ENCODE assay signal across 27 mouse cellular contexts in the genomic region with DNA sequence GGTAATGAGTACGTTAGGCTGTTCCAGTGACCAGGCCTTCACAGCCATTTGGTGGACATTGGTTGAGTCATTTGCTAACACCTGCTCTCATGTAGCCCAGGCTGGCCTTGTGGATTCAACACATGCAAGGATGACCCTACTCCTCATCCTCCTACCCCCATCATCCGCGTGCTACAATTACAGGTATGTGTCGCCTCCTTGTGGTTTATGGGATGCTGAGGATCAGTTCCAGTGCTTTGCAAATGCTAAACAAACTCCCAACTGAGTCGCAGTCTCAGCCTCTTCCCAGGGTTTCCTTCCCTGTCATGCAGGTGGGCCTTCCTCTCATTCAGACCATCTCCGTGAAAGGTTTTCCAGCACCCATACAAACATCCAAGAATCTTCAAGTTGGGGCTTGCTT.
A peak's percentile ranks its signal among the peaks of the same experiment; 100 is the strongest.
DNase-seq lines count a peak whose midpoint lies in the region; ATAC-seq and TF ChIP-seq lines count a peak whose summit lies in the region.
"Had no signal": no experiment of that assay in that cellular context is flagged by ENCODE, and none has a peak within 500 bp of the region (broad histone marks: within the 10 kb centered on the region; RNA-seq: fewer than 3 reads in every experiment).

No protein-coding gene starts in this region.

- no peak overlapping the region for H3K4me2 ChIP-seq in intestine, postnatal 0 days (replicated peaks; ENCODE audit: low read depth)
- no peak overlapping the region for H3K4me2 ChIP-seq in intestine, embryonic 15.5 days (replicated peaks)
- H3K4me2 ChIP-seq in stomach, postnatal 0 days (replicated peaks; ENCODE audit: low read depth) = no peak overlapping the region
- no peak overlapping the region for H3K4me2 ChIP-seq in kidney, embryonic 16.5 days (replicated peaks; ENCODE audit: low read depth, low read length)
- H3K4me2 ChIP-seq: embryonic facial prominence, embryonic 13.5 days; forebrain, embryonic 13.5 days; heart, embryonic 12.5 days; heart, embryonic 15.5 days; hindbrain, embryonic 13.5 days had no signal

- no peaks in the 10 kb centered on the region for H3K36me3 ChIP-seq in intestine, postnatal 0 days (ENCODE audit: control insufficient read depth, insufficient read depth)
- H3K36me3 ChIP-seq in intestine, embryonic 15.5 days = no peaks in the 10 kb centered on the region
- H3K36me3 ChIP-seq in ES-Bruce4 (ENCODE audit: control insufficient read depth, insufficient read depth, low read length, poor library complexity, severe bottlenecking) = no peaks in the 10 kb centered on the region
- H3K36me3 ChIP-seq in stomach, postnatal 0 days (ENCODE audit: control insufficient read depth, insufficient read depth, low read length) = no peaks in the 10 kb centered on the region
- H3K36me3 ChIP-seq in kidney, embryonic 16.5 days (ENCODE audit: insufficient read depth, low read length) = no peaks in the 10 kb centered on the region
- H3K36me3 ChIP-seq: embryonic facial prominence, embryonic 10.5 days; embryonic facial prominence, embryonic 13.5 days; G1E; heart, embryonic 12.5 days; heart, embryonic 15.5 days; hindbrain, embryonic 10.5 days; hindbrain, embryonic 13.5 days had no signal

- H3K9ac ChIP-seq in intestine, postnatal 0 days (ENCODE audit: low read depth, low read length) = no peak overlapping the region
- no peak overlapping the region for H3K9ac ChIP-seq in intestine, embryonic 15.5 days
- H3K9ac ChIP-seq in ES-Bruce4 (ENCODE audit: low read depth, poor library complexity, severe bottlenecking) = no peak overlapping the region
- no peak overlapping the region for H3K9ac ChIP-seq in stomach, postnatal 0 days (ENCODE audit: low read length)
- H3K9ac ChIP-seq in kidney, embryonic 16.5 days (replicated peaks; ENCODE audit: low read length) = no peak overlapping the region
- H3K9ac ChIP-seq: embryonic facial prominence, embryonic 13.5 days; forebrain, embryonic 13.5 days; heart, embryonic 12.5 days; heart, embryonic 15.5 days; hindbrain, embryonic 13.5 days had no signal

- DNase-seq in cerebellum, adult 2 months = no peak
- DNase-seq in cerebellum, postnatal 10 days = no peak
- DNase-seq in stomach, postnatal 0 days (ENCODE audit: low spot score) = no peak
- DNase-seq: adrenal gland, postnatal 10 days; adrenal gland, postnatal 36 days; cerebellum, adult 11 months; cerebellum, adult 8-10 months; cerebellum, postnatal 14 days; gastrocnemius, postnatal 14 days; heart, adult 18-20 months; heart, postnatal 10 days; heart, postnatal 36 days had no signal

- ATAC-seq in intestine, postnatal 0 days = no peak
- no peak for ATAC-seq in intestine, embryonic 15.5 days
- ATAC-seq in stomach, postnatal 0 days (ENCODE audit: low FRiP score, low TSS enrichment) = no peak
- no peak for ATAC-seq in kidney, embryonic 16.5 days (ENCODE audit: low FRiP score, low TSS enrichment)
- ATAC-seq: Patski had no signal

- 0 out of 2 replicates have a peak, but pooled peaks have one; percentile 10 for TF ChIP-seq CTCF in cerebellum, adult 2 months (IDR thresholded peaks at IDR 0.05; ENCODE audit: borderline replicate concordance, insufficient read depth, low read depth, low read length)
- TF ChIP-seq CTCF in intestine, postnatal 0 days (IDR thresholded peaks at IDR 0.05; ENCODE audit: low read depth) = peak; percentile 14; the same call in 1 of the 2 replicates
- peak; percentile 14 for TF ChIP-seq CTCF in ES-Bruce4 (IDR thresholded peaks at IDR 0.05; ENCODE audit: low read depth, low read length)
- 0 out of 2 replicates have a peak, but pooled peaks have one; percentile 18 for TF ChIP-seq CTCF in stomach, postnatal 0 days (IDR thresholded peaks at IDR 0.05; ENCODE audit: low read depth)

- no peak for TF ChIP-seq EP300 in ES-Bruce4 (IDR thresholded peaks at IDR 0.05; ENCODE audit: insufficient read depth, low read depth, low read length)
- TF ChIP-seq EP300 in stomach, postnatal 0 days (optimal IDR thresholded peaks at IDR 0.05) = no peak

- H3K4me3 ChIP-seq in cerebellum, adult 2 months (replicated peaks; ENCODE audit: insufficient read depth, low read depth, low read length) = no peak overlapping the region
- H3K4me3 ChIP-seq in intestine, postnatal 0 days (ENCODE audit: low read depth, low read length) = no peak overlapping the region
- H3K4me3 ChIP-seq in intestine, embryonic 15.5 days (replicated peaks) = no peak overlapping the region
- H3K4me3 ChIP-seq in ES-Bruce4 (ENCODE audit: low read depth, low read length) = no peak overlapping the region
- H3K4me3 ChIP-seq in stomach, postnatal 0 days (ENCODE audit: low read depth, low read length) = no peak overlapping the region
- H3K4me3 ChIP-seq in kidney, embryonic 16.5 days (ENCODE audit: low read length) = no peak overlapping the region
- H3K4me3 ChIP-seq: embryonic facial prominence, embryonic 10.5 days; embryonic facial prominence, embryonic 13.5 days; erythroblast, embryonic 14.5 days; forebrain, embryonic 13.5 days; gastrocnemius, adult 2 months; heart, embryonic 12.5 days; heart, embryonic 15.5 days; hindbrain, embryonic 10.5 days; hindbrain, embryonic 13.5 days had no signal

- WGBS in cerebellum, adult 2 months = 86% methylated on average over 6 of the region's 6 CpGs
- WGBS in intestine, postnatal 0 days = 74% methylated on average over 6 of the region's 6 CpGs
- WGBS in intestine, embryonic 15.5 days = 70% methylated on average over 6 of the region's 6 CpGs
- 79% methylated on average over 6 of the region's 6 CpGs for WGBS in stomach, postnatal 0 days
- WGBS in kidney, embryonic 16.5 days = 70% methylated on average over 6 of the region's 6 CpGs

- H3K4me1 ChIP-seq in cerebellum, adult 2 months (ENCODE audit: control insufficient read depth, insufficient read depth, low read length) = no peaks in the 10 kb centered on the region
- no peaks in the 10 kb centered on the region for H3K4me1 ChIP-seq in intestine, postnatal 0 days (replicated peaks; ENCODE audit: control insufficient read depth, insufficient read depth, low read length)
- no peaks in the 10 kb centered on the region for H3K4me1 ChIP-seq in intestine, embryonic 15.5 days (replicated peaks)
- H3K4me1 ChIP-seq in ES-Bruce4 (ENCODE audit: control insufficient read depth, insufficient read depth, low read length) = no peaks in the 10 kb centered on the region
- no peaks in the 10 kb centered on the region for H3K4me1 ChIP-seq in stomach, postnatal 0 days (replicated peaks; ENCODE audit: control insufficient read depth, insufficient read depth)
- H3K4me1 ChIP-seq in kidney, embryonic 16.5 days (ENCODE audit: insufficient read depth, low read length) = no peaks in the 10 kb centered on the region
- H3K4me1 ChIP-seq: embryonic facial prominence, embryonic 10.5 days; embryonic facial prominence, embryonic 13.5 days had no signal

- no peak for TF ChIP-seq POLR2A in cerebellum, adult 2 months (IDR thresholded peaks at IDR 0.05; ENCODE audit: borderline replicate concordance, insufficient read depth, low read length)
- TF ChIP-seq POLR2A in ES-Bruce4 (IDR thresholded peaks at IDR 0.05; ENCODE audit: insufficient read depth, low read length) = no peak

- no peak overlapping the region for H3K27ac ChIP-seq in cerebellum, adult 2 months (ENCODE audit: insufficient read depth, low read length)
- no peak overlapping the region for H3K27ac ChIP-seq in intestine, postnatal 0 days (ENCODE audit: low read depth, low read length)
- no peak overlapping the region for H3K27ac ChIP-seq in intestine, embryonic 15.5 days
- H3K27ac ChIP-seq in ES-Bruce4 (ENCODE audit: insufficient read depth, low read length) = no peak overlapping the region
- H3K27ac ChIP-seq in stomach, postnatal 0 days (replicated peaks) = no peak overlapping the region
- H3K27ac ChIP-seq in kidney, embryonic 16.5 days (ENCODE audit: low read length) = no peak overlapping the region
- H3K27ac ChIP-seq: embryonic facial prominence, embryonic 10.5 days; embryonic facial prominence, embryonic 13.5 days; forebrain, embryonic 13.5 days; gastrocnemius, adult 2 months; hindbrain, embryonic 10.5 days had no signal

- no peaks in the 10 kb centered on the region for H3K27me3 ChIP-seq in cerebellum, adult 2 months (ENCODE audit: control insufficient read depth, insufficient read depth, low read length)
- H3K27me3 ChIP-seq in intestine, postnatal 0 days (replicated peaks; ENCODE audit: control insufficient read depth, insufficient read depth, low read length) = no peaks in the 10 kb centered on the region
- no peaks in the 10 kb centered on the region for H3K27me3 ChIP-seq in intestine, embryonic 15.5 days (replicated peaks)
- no peaks in the 10 kb centered on the region for H3K27me3 ChIP-seq in ES-Bruce4 (ENCODE audit: control insufficient read depth, insufficient read depth, low read length, poor library complexity, severe bottlenecking)
- H3K27me3 ChIP-seq in stomach, postnatal 0 days (ENCODE audit: control insufficient read depth, insufficient read depth, low read length) = no peaks in the 10 kb centered on the region
- H3K27me3 ChIP-seq in kidney, embryonic 16.5 days (ENCODE audit: insufficient read depth, low read length) = no peaks in the 10 kb centered on the region
- H3K27me3 ChIP-seq: forebrain, embryonic 13.5 days; heart, embryonic 15.5 days had no signal

- no peaks in the 10 kb centered on the region for H3K9me3 ChIP-seq in intestine, postnatal 0 days (ENCODE audit: control insufficient read depth)
- no peaks in the 10 kb centered on the region for H3K9me3 ChIP-seq in intestine, embryonic 15.5 days
- no peaks in the 10 kb centered on the region for H3K9me3 ChIP-seq in ES-Bruce4 (replicated peaks; ENCODE audit: control insufficient read depth, insufficient read depth, low read length, poor library complexity, severe bottlenecking)
- no peaks in the 10 kb centered on the region for H3K9me3 ChIP-seq in stomach, postnatal 0 days (ENCODE audit: control insufficient read depth, low read length)
- H3K9me3 ChIP-seq in kidney, embryonic 16.5 days (ENCODE audit: low read length) = no peaks in the 10 kb centered on the region
- H3K9me3 ChIP-seq: embryonic facial prominence, embryonic 10.5 days; embryonic facial prominence, embryonic 13.5 days; forebrain, embryonic 13.5 days; heart, embryonic 12.5 days; heart, embryonic 15.5 days; hindbrain, embryonic 10.5 days; hindbrain, embryonic 13.5 days had no signal
